Mouse (Mus musculus) myocyte (in vitro differentiated cells): ENCODE data around the gene C1qc.

Source experiments
- CEBPB ChIP-seq: IDR thresholded peaks from 2 replicates; pipeline ENCODE4 v1.6.1; 2011; ENCODE audit warnings: mild to moderate bottlenecking, moderate library complexity; ENCODE audit not compliant: poor library complexity, insufficient read depth, severe bottlenecking
- E2F4 ChIP-seq: IDR thresholded peaks from one replicate; pipeline ENCODE4 v1.6.1; 2011; ENCODE audit warnings: mild to moderate bottlenecking, control low read depth, moderate library complexity; ENCODE audit not compliant: insufficient read depth
- MAX ChIP-seq: IDR thresholded peaks from one replicate; pipeline ENCODE4 v1.6.1; 2011; ENCODE audit warnings: low read depth, mild to moderate bottlenecking, control low read depth
- MYOD1 ChIP-seq, 3 experiments: IDR thresholded peaks; one replicate each; pipeline ENCODE4 v1.6.1; 2011; ENCODE audit warnings: control low read depth in 2 of 3, low read depth in 2 of 3, mild to moderate bottlenecking in 2 of 3, moderate library complexity in 1 of 3; ENCODE audit not compliant: insufficient read length in 2 of 3, control insufficient read depth in 1 of 3
- MYOG ChIP-seq, 3 experiments: IDR thresholded peaks; one replicate each; pipeline ENCODE4 v1.6.1; 2011; ENCODE audit warnings: control low read depth in 2 of 3, low read depth in 2 of 3, mild to moderate bottlenecking in 2 of 3; ENCODE audit not compliant: insufficient read length in 2 of 3, control insufficient read depth in 1 of 3, insufficient read depth in 1 of 3
- POLR2A ChIP-seq: IDR thresholded peaks from one replicate; pipeline ENCODE4 v1.6.1; 2011; ENCODE audit warnings: low read depth, mild to moderate bottlenecking, control low read depth, moderate library complexity; ENCODE audit not compliant: insufficient read length
- POLR2AphosphoS2 ChIP-seq: IDR thresholded peaks from one replicate; pipeline ENCODE4 v1.6.1; 2011; ENCODE audit warnings: low read depth, control low read depth; ENCODE audit not compliant: insufficient read length
- REST ChIP-seq: IDR thresholded peaks from one replicate; pipeline ENCODE4 v1.6.1; 2011; ENCODE audit warnings: mild to moderate bottlenecking, control low read depth, moderate library complexity; ENCODE audit not compliant: insufficient read depth, insufficient read length
- SRF ChIP-seq: IDR thresholded peaks from one replicate; pipeline ENCODE4 v1.6.1; 2011; ENCODE audit warnings: low read depth; ENCODE audit not compliant: control insufficient read depth, insufficient read length
- TCF12 ChIP-seq: IDR thresholded peaks from one replicate; pipeline ENCODE4 v1.6.1; 2011; ENCODE audit warnings: mild to moderate bottlenecking, control low read depth; ENCODE audit not compliant: poor library complexity, insufficient read depth, severe bottlenecking
- TCF3 ChIP-seq: IDR thresholded peaks from one replicate; pipeline ENCODE4 v1.6.1; 2011; ENCODE audit warnings: low read depth, control low read depth; ENCODE audit not compliant: insufficient read length
- USF1 ChIP-seq: IDR thresholded peaks from one replicate; pipeline ENCODE4 v1.6.1; 2011; ENCODE audit warnings: low read depth, mild to moderate bottlenecking, control low read depth, moderate library complexity

GRCm38 (mm10) chr4:136865531-136865930, 27.3 kb downstream of the C1qc start:
- TF ChIP-seq POLR2A (no peak), TCF3 (no peak), E2F4 (no peak), USF1 (no peak), TCF12 (no peak), MYOD1 (IDR thresholded peaks at IDR 0.05; ENCODE audit: control insufficient read depth in 1 of 3, insufficient read length in 2 of 3, low read depth in 2 of 3) (no peak), SRF (no peak), POLR2AphosphoS2 (no peak), CEBPB (no peak), MYOG (IDR thresholded peaks at IDR 0.05; ENCODE audit: control insufficient read depth in 1 of 3, insufficient read depth in 1 of 3, insufficient read length in 2 of 3, low read depth in 2 of 3) (no peak), MAX (no peak), REST (no peak)
